Mouse (Mus musculus) stomach, postnatal 0 days (tissue): ENCODE measurements around the gene Rnf126. TPM values are rescaled to one million over a fixed set of nuclear protein-coding genes. Genes with fewer than 3 reads are reported as not detected.

Experiments
- ATAC-seq: fragments of 200-750 bp; cut with Nextera tagmentation; 2 replicates; pipeline ENCODE4 v1.8.0; 2017; ENCODE audit not compliant: low FRiP score, low TSS enrichment
- DNase-seq: peaks from one replicate; pipeline ENCODE4 v3.0.0-alpha.2; 2016; ENCODE audit warnings: low spot score
- H3K27ac ChIP-seq: fragments of 300-500 bp; sonication (generic); replicated peaks from 2 replicates; pipeline ENCODE4 v1.5.1; 2014; ENCODE audit warnings: mild to moderate bottlenecking, control low read depth
- H3K27me3 ChIP-seq: fragments of 300-500 bp; sonication (generic); 2 replicates; pipeline ENCODE4 v1.6.1; 2014; ENCODE audit warnings: low read length; ENCODE audit not compliant: control insufficient read depth, insufficient read depth
- H3K36me3 ChIP-seq: fragments of 300-500 bp; sonication (generic); 2 replicates; pipeline ENCODE4 v1.6.1; 2014; ENCODE audit warnings: low read length, mixed read lengths; ENCODE audit not compliant: control insufficient read depth, insufficient read depth
- H3K4me1 ChIP-seq: fragments of 300-500 bp; sonication (generic); replicated peaks from 2 replicates; pipeline ENCODE4 v1.6.1; 2014; ENCODE audit warnings: antibody characterized with exemption; ENCODE audit not compliant: control insufficient read depth, insufficient read depth
- H3K4me2 ChIP-seq: fragments of 300-500 bp; sonication (generic); replicated peaks from 2 replicates; pipeline ENCODE4 v1.6.1; 2014; ENCODE audit warnings: low read depth, mild to moderate bottlenecking, control low read depth, moderate library complexity
- H3K4me3 ChIP-seq: fragments of 300-500 bp; sonication (generic); 2 replicates; pipeline ENCODE4 v1.5.1; 2014; ENCODE audit warnings: low read depth, low read length, control low read depth
- H3K9ac ChIP-seq: fragments of 300-500 bp; sonication (generic); 2 replicates; pipeline ENCODE4 v1.6.1; 2014; ENCODE audit warnings: mild to moderate bottlenecking, low read length, control low read depth, mixed read lengths
- H3K9me3 ChIP-seq: fragments of 300-500 bp; sonication (generic); 2 replicates; pipeline ENCODE4 v1.6.1; 2016; ENCODE audit warnings: low read length; ENCODE audit not compliant: control insufficient read depth
- CTCF ChIP-seq: IDR thresholded peaks from 2 replicates; pipeline ENCODE4 v1.5.1; 2016; ENCODE audit warnings: antibody characterized with exemption, low read depth, mild to moderate bottlenecking, moderate library complexity
- EP300 ChIP-seq: optimal IDR thresholded peaks from 2 replicates; pipeline ENCODE3; 2016; ENCODE audit warnings: antibody characterized with exemption
- WGBS: fragments of 180-500 bp; shearing (Covaris S2); extraction: QIAGEN DNeasy Blood & Tissue Kit; methylation state at CpG from one replicate; pipeline ENCODE4 v1.1.7; 2014; 5-methylcytosine and 5-hydroxymethylcytosine counted together
- polyA plus RNA-seq: library from polyadenylated mRNA; unstranded; fragments of >200 nt; fragmentation: Nextera tagmentation; extraction: Ambion mirVana; gene quantifications from 2 replicates; pipeline ENCODE4 v1.2.1, GENCODE M21; 2015

The Rnf126 gene
- polyA plus RNA-seq, 1 experiment from 2014 or later = 60.0 TPM

DNA sequence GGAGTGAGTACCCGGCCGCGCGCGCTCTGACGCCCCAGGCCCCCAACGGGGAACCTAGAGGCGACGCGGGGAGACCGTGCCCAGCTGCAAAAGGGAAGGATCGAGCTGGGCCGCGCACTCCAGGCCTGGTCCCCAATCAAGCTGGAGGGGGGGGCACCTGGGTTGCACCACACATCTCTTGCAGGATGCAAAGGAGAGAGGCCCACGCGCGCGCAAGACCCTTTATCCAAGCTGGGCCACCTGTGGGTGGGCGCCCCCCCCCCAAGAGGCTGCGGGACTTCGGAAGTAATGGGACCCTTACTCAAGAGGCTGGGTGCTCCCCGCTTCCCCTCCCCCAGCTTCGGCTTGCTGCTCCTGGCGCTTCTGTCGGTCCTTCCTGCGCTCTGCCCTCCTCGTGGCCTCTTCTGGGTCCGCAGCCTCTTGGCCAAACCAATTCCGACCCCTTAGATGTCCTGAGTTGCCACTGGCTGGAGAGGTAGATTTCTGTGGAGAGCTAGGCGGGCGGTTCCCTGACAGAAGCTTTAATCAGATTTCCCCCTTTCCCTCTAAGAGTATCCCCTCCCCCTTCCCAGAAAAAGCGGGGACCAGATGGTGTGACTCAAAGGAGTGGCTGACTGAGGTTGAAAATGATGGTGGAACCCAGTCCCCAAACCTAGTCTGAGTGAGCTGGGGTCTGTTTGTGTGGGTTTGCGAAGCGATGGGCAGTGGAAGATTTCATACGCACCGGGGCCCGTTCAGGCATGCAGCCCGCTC lies 27.2 kb upstream of the Rnf126 start:
- TF ChIP-seq CTCF = 0 out of 2 replicates have a peak, but pooled peaks have one; percentile 3
- peak; percentile 39 for TF ChIP-seq EP300
- H3K9me3 ChIP-seq = no peaks in the 10 kb centered on the region
- WGBS = 5% methylated on average over 22 of the region's 38 CpGs
- H3K9ac ChIP-seq = peak overlapping the region; percentile 78
- H3K4me2 ChIP-seq = peak overlapping the region; percentile 90
- H3K27ac ChIP-seq = peak overlapping the region; percentile 80
- peak overlapping the region; percentile 83 for H3K4me3 ChIP-seq
- peak; percentile 53 for ATAC-seq
- DNase-seq = no peak
- H3K4me1 ChIP-seq = peaks cover 9% of the 10 kb centered on the region
- H3K27me3 ChIP-seq = no peaks in the 10 kb centered on the region
- no peaks in the 10 kb centered on the region for H3K36me3 ChIP-seq

DNA sequence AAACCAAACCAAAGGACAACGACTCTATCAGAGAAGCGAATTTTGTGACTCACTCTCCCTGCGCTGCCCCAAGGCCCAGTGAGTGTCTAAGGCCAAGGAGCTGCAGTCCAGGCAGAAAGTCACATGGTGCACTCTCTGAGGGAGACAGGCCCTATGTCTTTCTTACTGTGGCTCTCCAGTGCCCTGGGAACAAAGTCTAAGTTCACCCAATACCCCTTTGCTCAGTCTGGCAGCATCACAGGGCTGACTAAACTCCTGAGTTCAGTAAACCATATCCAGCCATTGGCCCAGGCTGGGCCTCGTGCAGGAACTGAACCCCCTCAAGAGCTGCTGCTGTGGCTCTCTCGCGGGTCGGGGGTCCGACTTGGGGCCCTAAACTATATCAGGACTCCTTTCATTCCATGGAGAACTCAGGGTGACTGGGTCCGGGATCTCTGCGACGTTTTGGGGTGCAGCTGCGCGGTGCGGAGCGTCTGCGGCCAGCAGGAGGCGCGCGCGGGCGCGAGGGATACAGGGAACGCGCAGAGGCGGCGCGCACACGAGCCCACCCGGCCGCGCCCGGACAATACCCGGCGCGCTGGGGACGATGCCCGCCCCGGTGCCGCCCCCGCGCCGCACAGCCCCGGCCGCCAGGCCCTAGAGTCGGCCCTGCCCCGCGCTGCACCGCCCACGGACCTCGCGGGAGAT lies 26.4 kb upstream of the Rnf126 start, which contains the start of gene Palm:
Gene Palm, plus strand, starts transcription at position 522 of the 687 bp plus-strand sequence.
- Histone ChIP-seq H3K4me1 (peaks cover 9% of the 10 kb centered on the region), H3K27ac (peak within 1 kb of the TSS; percentile 80), H3K4me2 (peak within 1 kb of the TSS; percentile 90), H3K9ac (peak within 1 kb of the TSS; percentile 78), H3K36me3 (no peaks in the 10 kb centered on the region), H3K9me3 (no peaks in the 10 kb centered on the region), H3K27me3 (no peaks in the 10 kb centered on the region), H3K4me3 (peak within 1 kb of the TSS; percentile 83)
- peak; percentile 72 for DNase-seq
- ATAC-seq = peak; percentile 43
- TF ChIP-seq CTCF = peak; percentile 81
- TF ChIP-seq EP300 = no peak
- 6% methylated on average over 37 of the region's 51 CpGs for WGBS

GRCm38 (mm10) chr10:79792339-79793040 lies 25.7 kb upstream of the Rnf126 start:
- no peak for DNase-seq
- Histone ChIP-seq H3K4me1 (peaks cover 9% of the 10 kb centered on the region), H3K27me3 (no peaks in the 10 kb centered on the region), H3K36me3 (no peaks in the 10 kb centered on the region), H3K9me3 (no peaks in the 10 kb centered on the region), H3K9ac (no peak overlapping the region), H3K4me2 (no peak overlapping the region), H3K27ac (no peak overlapping the region), H3K4me3 (no peak overlapping the region)
- no peak for ATAC-seq
- WGBS = 75% methylated on average over 5 of the region's 5 CpGs
- TF ChIP-seq CTCF = no peak
- TF ChIP-seq EP300 = no peak

GRCm38 (mm10) chr10:79790861-79791260 lies 24.1 kb upstream of the Rnf126 start, which contains the start of gene Prss57:
Gene Prss57, minus strand, starts transcription at chr10:79790961.
- Histone ChIP-seq H3K4me2 (no peak within 1 kb of the TSS), H3K9me3 (no peaks in the 10 kb centered on the region), H3K4me1 (peaks cover 9% of the 10 kb centered on the region), H3K27ac (no peak within 1 kb of the TSS), H3K4me3 (no peak within 1 kb of the TSS), H3K36me3 (no peaks in the 10 kb centered on the region), H3K9ac (no peak within 1 kb of the TSS), H3K27me3 (no peaks in the 10 kb centered on the region)
- ATAC-seq (no peak), DNase-seq (no peak)
- TF ChIP-seq EP300 (no peak), CTCF (no peak)
- WGBS = 85% methylated on average over 4 of the region's 4 CpGs

DNA sequence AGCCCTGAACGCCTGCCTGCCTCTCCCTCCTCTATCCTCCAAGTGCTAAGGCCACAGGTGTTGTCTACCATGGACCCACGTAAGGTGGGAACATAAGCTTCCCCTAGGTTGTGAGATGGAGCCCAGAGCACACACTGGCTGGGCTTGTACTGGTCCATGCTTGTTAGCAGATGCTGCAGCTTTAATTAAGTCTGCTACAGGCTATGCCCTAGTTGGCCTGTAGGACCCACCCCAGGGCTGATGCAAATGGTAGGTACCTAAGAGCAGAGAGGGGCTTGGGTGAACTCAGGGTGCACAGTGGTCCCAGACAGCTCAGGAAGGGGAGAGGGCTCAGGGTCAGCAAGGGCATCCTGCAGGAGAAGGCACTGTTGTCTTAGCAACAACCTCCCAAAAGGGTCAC lies 22.8 kb upstream of the Rnf126 start:
- DNase-seq (no peak), ATAC-seq (no peak)
- Histone ChIP-seq H3K4me1 (peaks cover 4% of the 10 kb centered on the region), H3K27ac (no peak overlapping the region), H3K4me3 (no peak overlapping the region), H3K4me2 (no peak overlapping the region), H3K27me3 (no peaks in the 10 kb centered on the region), H3K9me3 (no peaks in the 10 kb centered on the region), H3K9ac (no peak overlapping the region), H3K36me3 (no peaks in the 10 kb centered on the region)
- WGBS = 59% methylated on average over 2 of the region's 2 CpGs
- TF ChIP-seq CTCF = no peak
- TF ChIP-seq EP300 = no peak
